Comparison of ENCODE assay signal across 9 mouse cellular contexts in genomic region chr4:119292771-119293573, GRCm38 (mm10). TPM values are rescaled to one million over a fixed set of nuclear protein-coding genes. Genes with fewer than 3 reads are reported as not detected.
A peak's percentile ranks its signal among the peaks of the same experiment; 100 is the strongest.
DNase-seq lines count a peak whose midpoint lies in the region; ATAC-seq and TF ChIP-seq lines count a peak whose summit lies in the region.
"Had no signal": no experiment of that assay in that cellular context is flagged by ENCODE, and none has a peak within 500 bp of the region (broad histone marks: within the 10 kb centered on the region; RNA-seq: fewer than 3 reads in every experiment).

No protein-coding gene starts in this region.

- no peak for TF ChIP-seq POLR2A in testis, adult 2 months (IDR thresholded peaks at IDR 0.05; ENCODE audit: control insufficient read depth, low read depth, low read length)

- H3K4me3 ChIP-seq in forebrain, embryonic 11.5 days (ENCODE audit: low read depth, low read length), result peak overlapping the region; percentile 99
- H3K4me3 ChIP-seq in heart, embryonic 15.5 days, result peak overlapping the region; percentile 78
- peak overlapping the region; percentile 81 for H3K4me3 ChIP-seq in liver, embryonic 16.5 days (ENCODE audit: low read depth, low read length)
- peak overlapping the region; percentile 99 for H3K4me3 ChIP-seq in neural tube, embryonic 11.5 days (ENCODE audit: low read depth, low read length)
- peak overlapping the region; percentile 95 for H3K4me3 ChIP-seq in testis, adult 2 months (ENCODE audit: control insufficient read depth, low read depth, low read length)

- no peak for ATAC-seq in forebrain, embryonic 11.5 days (replicated peaks; ENCODE audit: low FRiP score)
- ATAC-seq in heart, embryonic 15.5 days (replicated peaks; ENCODE audit: insufficient number of reproducible peaks, insufficient read depth, low FRiP score, low read depth), result no peak; the same call in 1 of the 2 replicates
- no peak for ATAC-seq in liver, embryonic 16.5 days (ENCODE audit: low read depth)
- no peak for ATAC-seq in neural tube, embryonic 11.5 days (ENCODE audit: insufficient read depth, low FRiP score, low TSS enrichment)

- H3K9ac ChIP-seq in forebrain, embryonic 11.5 days (ENCODE audit: low read length), result peak overlapping the region; percentile 95
- H3K9ac ChIP-seq in heart, embryonic 15.5 days, result peak overlapping the region; percentile 79
- H3K9ac ChIP-seq in liver, embryonic 16.5 days (ENCODE audit: low read depth, low read length), result peak overlapping the region; percentile 81
- peak overlapping the region; percentile 91 for H3K9ac ChIP-seq in neural tube, embryonic 11.5 days (ENCODE audit: low read length)

- no peaks in the 10 kb centered on the region for H3K36me3 ChIP-seq in forebrain, embryonic 11.5 days (ENCODE audit: control insufficient read depth, insufficient read depth, low read length)
- H3K36me3 ChIP-seq in heart, embryonic 15.5 days, result peaks cover 7% of the 10 kb centered on the region; the same call in 1 of the 2 replicates
- H3K36me3 ChIP-seq in liver, embryonic 16.5 days (ENCODE audit: control insufficient read depth, insufficient read depth), result peaks cover 7% of the 10 kb centered on the region
- H3K36me3 ChIP-seq in neural tube, embryonic 11.5 days (ENCODE audit: control insufficient read depth, insufficient read depth, low read length), result peaks cover 2% of the 10 kb centered on the region; the same call in 1 of the 2 replicates
- peaks cover 1% of the 10 kb centered on the region; the same call in 1 of the 2 replicates for H3K36me3 ChIP-seq in testis, adult 2 months (ENCODE audit: control insufficient read depth, insufficient read depth, low read length)

- peak; percentile 33 to 40 for DNase-seq in CD8-positive naive resting alpha-beta T cell, adult 2 months (ENCODE audit: low read depth in 2 of 2, low spot score in 2 of 2)
- peak; percentile 45 for DNase-seq in c-Kit-negative CD71-positive TER-119-positive erythroid progenitor cells, embryonic 14.5 days (ENCODE audit: low read depth, low spot score)
- DNase-seq in forebrain, embryonic 11.5 days (ENCODE audit: low spot score), result peak; percentile 71
- peak; percentile 67 for DNase-seq in kidney, postnatal 10 days
- DNase-seq in neural tube, embryonic 11.5 days (ENCODE audit: low spot score), result peak; percentile 50

- H3K27me3 ChIP-seq in forebrain, embryonic 11.5 days (ENCODE audit: control insufficient read depth, insufficient read depth, low read length), result no peaks in the 10 kb centered on the region
- H3K27me3 ChIP-seq in heart, embryonic 15.5 days, result no peaks in the 10 kb centered on the region
- no peaks in the 10 kb centered on the region for H3K27me3 ChIP-seq in liver, embryonic 16.5 days (ENCODE audit: control insufficient read depth, insufficient read depth, low read depth, low read length)
- H3K27me3 ChIP-seq in neural tube, embryonic 11.5 days (ENCODE audit: control insufficient read depth, insufficient read depth, low read length), result no peaks in the 10 kb centered on the region
- H3K27me3 ChIP-seq in testis, adult 2 months (ENCODE audit: control insufficient read depth, insufficient read depth, low read length), result no peaks in the 10 kb centered on the region

- WGBS in forebrain, embryonic 11.5 days, result 2% methylated on average over 24 of the region's 24 CpGs
- WGBS in heart, embryonic 15.5 days, result under 1% methylated on average over 24 of the region's 24 CpGs
- WGBS in liver, embryonic 16.5 days (ENCODE audit: insufficient replicate concordance), result under 1% methylated on average over 24 of the region's 24 CpGs
- 2% methylated on average over 24 of the region's 24 CpGs for WGBS in neural tube, embryonic 11.5 days

- TF ChIP-seq CTCF in testis, adult 2 months (IDR thresholded peaks at IDR 0.05; ENCODE audit: control insufficient read depth, insufficient read depth, insufficient replicate concordance, low read depth, low read length), result no peak

- no peaks in the 10 kb centered on the region; the same call in 1 of the 2 replicates for H3K4me1 ChIP-seq in forebrain, embryonic 11.5 days (replicated peaks; ENCODE audit: control insufficient read depth, insufficient read depth, low read length)
- H3K4me1 ChIP-seq in heart, embryonic 15.5 days (replicated peaks), result peaks cover 33% of the 10 kb centered on the region
- peaks cover 26% of the 10 kb centered on the region for H3K4me1 ChIP-seq in liver, embryonic 16.5 days (ENCODE audit: control insufficient read depth, low read depth, low read length)
- H3K4me1 ChIP-seq in neural tube, embryonic 11.5 days (ENCODE audit: control insufficient read depth, insufficient read depth, low read length), result peaks cover 14% of the 10 kb centered on the region
- H3K4me1 ChIP-seq in testis, adult 2 months (ENCODE audit: control insufficient read depth, insufficient read depth, low read length), result peaks cover 12% of the 10 kb centered on the region

- peak overlapping the region; percentile 61 for H3K4me2 ChIP-seq in forebrain, embryonic 11.5 days (ENCODE audit: low read depth, low read length, severe bottlenecking)
- H3K4me2 ChIP-seq in heart, embryonic 15.5 days, result peak overlapping the region; percentile 65
- H3K4me2 ChIP-seq in liver, embryonic 16.5 days (ENCODE audit: low read depth, low read length), result peak overlapping the region; percentile 79
- peak overlapping the region; percentile 88 for H3K4me2 ChIP-seq in neural tube, embryonic 11.5 days (ENCODE audit: low read depth)

- peak overlapping the region; percentile 78; the same call in 1 of the 2 replicates for H3K27ac ChIP-seq in forebrain, embryonic 11.5 days (ENCODE audit: low read depth, low read length)
- H3K27ac ChIP-seq in heart, embryonic 15.5 days, result peak overlapping the region; percentile 79
- peak overlapping the region; percentile 72 for H3K27ac ChIP-seq in liver, embryonic 16.5 days (ENCODE audit: low read length)
- no peak overlapping the region for H3K27ac ChIP-seq in neural tube, embryonic 11.5 days (ENCODE audit: low read depth, low read length)
- peak overlapping the region; percentile 22 for H3K27ac ChIP-seq in testis, adult 2 months (ENCODE audit: control insufficient read depth, insufficient read depth, low read depth, low read length)

- no peaks in the 10 kb centered on the region for H3K9me3 ChIP-seq in forebrain, embryonic 11.5 days (ENCODE audit: control insufficient read depth, low read length)
- H3K9me3 ChIP-seq in heart, embryonic 15.5 days (replicated peaks), result no peaks in the 10 kb centered on the region
- no peaks in the 10 kb centered on the region for H3K9me3 ChIP-seq in liver, embryonic 16.5 days (replicated peaks; ENCODE audit: control insufficient read depth, low read length)
- no peaks in the 10 kb centered on the region for H3K9me3 ChIP-seq in neural tube, embryonic 11.5 days (ENCODE audit: control insufficient read depth, low read length)

RNA-seq across cellular contexts. Expression of gene Ybx1, which starts 1.4 kb away (rescaled TPM):
- polyA plus RNA-seq in forebrain, embryonic 11.5 days (2014; fragmentation: Nextera tagmentation; extraction: Ambion mirVana), result 1,312 and 1,467 TPM in 2 replicates
- 583 and 597 TPM in 2 replicates for polyA plus RNA-seq in heart, embryonic 15.5 days (2015; fragmentation: Nextera tagmentation; extraction: Ambion mirVana)
- polyA plus RNA-seq in liver, embryonic 16.5 days (2015; fragmentation: Nextera tagmentation; extraction: Ambion mirVana), result 150 and 152 TPM in 2 replicates
- 1,250 and 1,284 TPM in 2 replicates for polyA plus RNA-seq in neural tube, embryonic 11.5 days (2014; fragmentation: Nextera tagmentation; extraction: Ambion mirVana)
- 821 and 914 TPM in 2 replicates for polyA plus RNA-seq in testis, adult 2 months (2012; rRNA removed)

RNA-seq across cellular contexts. Expression of gene Ppih, which starts 27.4 kb away (rescaled TPM):
- 119 and 133 TPM in 2 replicates for polyA plus RNA-seq in forebrain, embryonic 11.5 days (2014; fragmentation: Nextera tagmentation; extraction: Ambion mirVana)
- 38.1 and 41.9 TPM in 2 replicates for polyA plus RNA-seq in heart, embryonic 15.5 days (2015; fragmentation: Nextera tagmentation; extraction: Ambion mirVana)
- 37.7 and 45.8 TPM in 2 replicates for polyA plus RNA-seq in liver, embryonic 16.5 days (2015; fragmentation: Nextera tagmentation; extraction: Ambion mirVana)
- polyA plus RNA-seq in neural tube, embryonic 11.5 days (2014; fragmentation: Nextera tagmentation; extraction: Ambion mirVana), result 106 and 111 TPM in 2 replicates
- polyA plus RNA-seq in testis, adult 2 months (2012; rRNA removed), result 20.1 and 28.9 TPM in 2 replicates

RNA-seq across cellular contexts. Expression of gene Cldn19, which starts 37.8 kb away (rescaled TPM):
- polyA plus RNA-seq in forebrain, embryonic 11.5 days (2014; fragmentation: Nextera tagmentation; extraction: Ambion mirVana), result 0.21 and 0.31 TPM in 2 replicates
- 0.23 TPM in 1 of 2 replicates, not detected in the other for polyA plus RNA-seq in heart, embryonic 15.5 days (2015; fragmentation: Nextera tagmentation; extraction: Ambion mirVana)
- not detected in 2 replicates for polyA plus RNA-seq in liver, embryonic 16.5 days (2015; fragmentation: Nextera tagmentation; extraction: Ambion mirVana)
- polyA plus RNA-seq in neural tube, embryonic 11.5 days (2014; fragmentation: Nextera tagmentation; extraction: Ambion mirVana), result 0.19 TPM in 1 of 2 replicates, not detected in the other
- not detected in 2 replicates for polyA plus RNA-seq in testis, adult 2 months (2012; rRNA removed)
- polyA plus RNA-seq: large intestine, adult 2 months had no signal
